Mouse (Mus musculus): Measurements from ENCODE around the gene Maco1. TPM values are rescaled to one million over a fixed set of nuclear protein-coding genes. Genes with fewer than 3 reads are reported as not detected.
A peak's percentile ranks its signal among the peaks of the same experiment; 100 is the strongest.
"Not testable (repeated sequence)": the region's sequence is repeated elsewhere in the genome, so short reads cannot be mapped to it uniquely, and the experiment has no call there.

Gene Maco1
- polyA plus RNA-seq, 1 experiment from 2014 or later = 35.0 TPM

GRCm38 (mm10) chr4:134800098-134800497 lies 53.0 kb downstream of the Maco1 start:
- Histone ChIP-seq H3K9me3 (no peaks in the 10 kb centered on the region), H3K36me3 (replicated peaks) (peaks cover 50% of the 10 kb centered on the region), H3K27me3 (ENCODE audit: poor library complexity, severe bottlenecking) (no peaks in the 10 kb centered on the region), H3K4me3 (no peak overlapping the region), H3K27ac (no peak overlapping the region), H3K4me1 (peaks cover 30% of the 10 kb centered on the region)
- no peak for DNase-seq (ENCODE audit: extremely low spot score, low spot score)
- 85% methylated on average over 8 of the region's 8 CpGs for WGBS

DNA sequence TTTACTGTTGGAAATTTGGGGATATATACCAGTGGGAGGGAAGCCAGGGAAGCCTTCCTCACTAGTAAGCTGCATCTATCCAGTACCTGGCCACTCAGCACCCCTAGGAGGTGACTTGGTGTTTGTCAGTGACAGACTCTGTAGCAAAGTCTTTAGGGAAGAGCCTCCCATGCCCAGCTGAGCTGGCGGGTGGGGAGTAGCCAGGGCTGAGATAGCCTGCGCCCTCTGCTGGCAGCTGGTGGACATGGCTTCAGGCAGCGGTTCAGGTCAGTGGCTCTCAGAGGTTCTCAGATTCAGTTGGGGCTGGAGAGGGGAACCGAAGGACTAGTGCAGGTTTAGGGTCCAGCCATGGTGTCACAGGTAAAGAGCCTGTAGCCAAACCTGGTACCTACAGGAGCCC lies 53.9 kb downstream of the Maco1 start:
- WGBS = 13% methylated on average over 4 of the region's 4 CpGs
- Histone ChIP-seq H3K9me3 (no peaks in the 10 kb centered on the region), H3K4me1 (peaks cover 30% of the 10 kb centered on the region), H3K27ac (no peak overlapping the region), H3K4me3 (no peak overlapping the region), H3K27me3 (ENCODE audit: poor library complexity, severe bottlenecking) (no peaks in the 10 kb centered on the region), H3K36me3 (replicated peaks) (peaks cover 42% of the 10 kb centered on the region)
- peak; percentile 79 for DNase-seq (ENCODE audit: extremely low spot score, low spot score)

DNA sequence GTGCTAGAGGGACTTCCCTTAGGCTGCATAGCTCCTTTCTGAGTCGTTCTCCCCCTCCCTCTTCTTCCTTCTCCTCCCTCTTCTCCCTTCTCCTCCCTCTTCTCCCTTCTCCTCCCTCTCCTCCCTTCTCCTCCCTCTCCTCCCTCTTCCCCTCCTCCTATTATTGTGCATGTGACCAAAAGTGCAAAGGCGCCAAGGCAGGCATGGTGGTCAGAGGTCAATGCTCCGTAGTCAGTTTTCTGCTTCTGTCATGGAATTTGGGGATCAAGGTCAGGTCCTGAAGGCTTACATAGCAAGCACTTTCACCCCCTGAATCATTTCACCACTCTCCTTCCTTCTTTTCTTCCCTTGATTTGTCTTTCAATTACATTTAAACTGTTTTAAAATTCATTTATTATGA lies 54.3 kb downstream of the Maco1 start:
- Histone ChIP-seq H3K9me3 (no peaks in the 10 kb centered on the region), H3K27ac (no peak overlapping the region), H3K36me3 (replicated peaks) (peaks cover 37% of the 10 kb centered on the region), H3K4me1 (peaks cover 30% of the 10 kb centered on the region), H3K27me3 (ENCODE audit: poor library complexity, severe bottlenecking) (no peaks in the 10 kb centered on the region), H3K4me3 (no peak overlapping the region)
- 75% methylated on average over 3 of the region's 3 CpGs for WGBS
- DNase-seq (ENCODE audit: extremely low spot score, low spot score) = no peak

- Histone ChIP-seq H3K4me3 (no peak overlapping the region), H3K4me1 (peaks cover 30% of the 10 kb centered on the region), H3K36me3 (replicated peaks) (peaks cover 25% of the 10 kb centered on the region), H3K9me3 (no peaks in the 10 kb centered on the region), H3K27me3 (ENCODE audit: poor library complexity, severe bottlenecking) (no peaks in the 10 kb centered on the region), H3K27ac (no peak overlapping the region)
- no peak for DNase-seq (ENCODE audit: extremely low spot score, low spot score)
- 83% methylated on average over 6 of the region's 6 CpGs for WGBS
Measured at GRCm38 (mm10) chr4:134797621-134798020, 55.5 kb downstream of the Maco1 start.

DNA sequence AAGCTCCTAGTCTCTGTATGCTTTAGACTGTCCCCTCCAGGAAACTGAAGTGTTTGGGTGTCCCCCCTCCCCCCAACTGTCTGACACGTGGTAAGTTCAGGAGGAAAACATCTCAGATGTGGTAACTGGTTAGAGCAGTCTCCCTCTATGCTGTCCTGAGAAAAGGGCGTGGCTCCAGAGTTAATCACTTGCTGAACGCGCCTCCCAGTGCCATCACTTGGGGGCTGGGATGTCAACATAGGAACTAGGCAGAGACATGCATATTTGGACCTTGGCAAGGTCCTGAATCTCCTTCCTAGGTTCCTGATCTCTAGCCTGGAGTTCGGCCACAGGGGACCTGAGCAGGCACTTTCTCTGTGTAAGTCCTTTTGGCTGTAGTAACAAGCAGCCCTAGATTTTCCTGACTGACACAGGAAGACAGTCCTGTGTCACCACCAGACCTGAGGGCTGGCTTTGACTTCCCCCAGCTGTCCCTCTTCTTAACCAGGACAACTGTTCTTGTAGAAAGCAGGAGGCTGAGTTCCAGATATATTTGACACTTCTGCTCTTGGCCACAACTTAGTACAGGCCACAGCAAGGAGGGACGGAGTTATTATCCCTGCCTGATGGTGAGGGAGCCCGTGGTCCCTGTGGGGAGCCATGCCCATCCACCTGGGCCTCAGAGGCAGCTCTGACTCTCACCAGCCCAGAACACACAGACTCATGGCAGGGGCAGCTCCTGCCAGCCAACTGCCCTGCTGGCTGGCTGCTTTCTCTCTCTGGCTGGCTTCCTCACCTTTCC lies 56.4 kb downstream of the Maco1 start:
- H3K36me3 ChIP-seq (replicated peaks) = peaks cover 17% of the 10 kb centered on the region
- WGBS = 36% methylated on average over 7 of the region's 7 CpGs
- H3K9me3 ChIP-seq = no peaks in the 10 kb centered on the region
- H3K27ac ChIP-seq = no peak overlapping the region
- H3K4me1 ChIP-seq = peaks cover 30% of the 10 kb centered on the region
- no peak overlapping the region for H3K4me3 ChIP-seq
- H3K27me3 ChIP-seq (ENCODE audit: poor library complexity, severe bottlenecking) = no peaks in the 10 kb centered on the region
- DNase-seq (ENCODE audit: extremely low spot score, low spot score) = no peak

- no peaks in the 10 kb centered on the region for H3K27me3 ChIP-seq (ENCODE audit: poor library complexity, severe bottlenecking)
- no peak overlapping the region for H3K4me3 ChIP-seq
- H3K9me3 ChIP-seq = no peaks in the 10 kb centered on the region
- H3K4me1 ChIP-seq = peaks cover 29% of the 10 kb centered on the region
- DNase-seq (ENCODE audit: extremely low spot score, low spot score) = no peak
- H3K36me3 ChIP-seq (replicated peaks) = peaks cover 8% of the 10 kb centered on the region
- no peak overlapping the region for H3K27ac ChIP-seq
- WGBS = 83% methylated on average over 5 of the region's 5 CpGs
Measured at GRCm38 (mm10) chr4:134795819-134796485, 57.2 kb downstream of the Maco1 start.

DNA sequence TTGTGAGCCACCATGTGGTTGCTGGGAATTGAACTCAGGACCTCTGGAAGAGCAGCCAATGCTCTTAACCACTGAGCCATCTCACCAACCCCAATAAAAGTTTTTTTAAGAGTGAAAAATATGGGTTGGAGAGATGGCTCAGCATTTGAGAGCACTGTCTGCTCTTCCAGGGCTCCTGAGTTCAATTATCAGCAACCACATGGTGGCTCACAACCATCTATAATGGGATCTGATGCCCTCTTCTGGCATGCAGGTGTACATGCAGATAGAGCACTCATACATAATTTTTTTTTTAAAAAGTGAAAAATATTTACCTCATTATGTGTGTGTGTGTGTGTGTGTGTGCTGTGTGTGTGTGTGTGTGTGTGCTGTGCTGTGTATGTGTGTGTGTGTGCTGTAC lies 58.2 kb downstream of the Maco1 start:
- H3K4me1 ChIP-seq = peaks cover 21% of the 10 kb centered on the region
- H3K4me3 ChIP-seq; H3K27ac ChIP-seq; H3K9me3 ChIP-seq; H3K36me3 ChIP-seq (replicated peaks); DNase-seq (ENCODE audit: extremely low spot score, low spot score); H3K27me3 ChIP-seq (ENCODE audit: poor library complexity, severe bottlenecking): not testable (repeated sequence)

DNA sequence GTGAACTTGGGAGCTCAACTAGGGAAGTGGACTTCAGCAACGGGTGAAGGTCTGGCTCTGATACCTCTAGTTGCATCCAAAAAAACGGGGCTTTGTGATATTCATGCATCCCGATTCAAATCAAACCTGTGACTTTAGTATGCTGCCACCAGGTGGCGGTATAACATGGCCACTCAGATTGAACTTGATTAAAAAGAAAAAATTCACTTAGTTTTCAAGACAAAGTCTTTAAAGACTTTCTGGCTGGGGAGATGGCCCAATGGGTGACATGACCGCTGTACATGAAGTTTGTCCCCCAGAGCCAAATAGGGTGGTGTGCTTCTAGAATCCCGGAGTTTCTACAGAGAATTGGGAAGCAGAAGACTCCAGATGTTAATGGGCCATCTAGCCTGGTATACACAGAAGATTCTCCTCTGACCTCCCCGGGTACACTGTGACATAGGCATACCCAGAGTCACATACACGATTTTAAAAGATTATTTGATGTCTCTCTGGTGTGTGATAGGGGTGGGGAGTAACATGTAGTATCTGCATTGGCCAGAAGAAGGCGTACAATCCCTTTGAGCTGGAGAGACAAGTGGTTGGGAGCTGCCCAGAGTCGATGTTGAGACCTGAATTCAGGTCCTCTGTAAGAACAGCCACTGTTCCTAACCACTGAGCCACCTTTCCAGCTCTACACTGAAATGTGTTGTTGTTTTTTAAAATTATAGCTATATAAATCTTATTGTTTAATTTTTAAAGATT lies 59.8 kb downstream of the Maco1 start:
- H3K27me3 ChIP-seq (ENCODE audit: poor library complexity, severe bottlenecking) = no peaks in the 10 kb centered on the region
- DNase-seq (ENCODE audit: extremely low spot score, low spot score) = peak; percentile 57
- H3K9me3 ChIP-seq = no peaks in the 10 kb centered on the region
- 53% methylated on average over 10 of the region's 10 CpGs for WGBS
- no peak overlapping the region for H3K27ac ChIP-seq
- peaks cover 14% of the 10 kb centered on the region for H3K4me1 ChIP-seq
- H3K36me3 ChIP-seq (replicated peaks) = no peaks in the 10 kb centered on the region
- no peak overlapping the region for H3K4me3 ChIP-seq

- Histone ChIP-seq H3K27ac (no peak overlapping the region), H3K36me3 (replicated peaks) (no peaks in the 10 kb centered on the region), H3K4me1 (peaks cover 17% of the 10 kb centered on the region), H3K27me3 (ENCODE audit: poor library complexity, severe bottlenecking) (no peaks in the 10 kb centered on the region), H3K9me3 (no peaks in the 10 kb centered on the region), H3K4me3 (no peak overlapping the region)
- DNase-seq (ENCODE audit: extremely low spot score, low spot score) = no peak
- WGBS = 68% methylated on average over 6 of the region's 6 CpGs
Measured at GRCm38 (mm10) chr4:134791731-134792130, 61.4 kb downstream of the Maco1 start.

- H3K4me3 ChIP-seq = no peak overlapping the region
- WGBS = 30% methylated on average over 10 of the region's 10 CpGs
- no peaks in the 10 kb centered on the region for H3K36me3 ChIP-seq (replicated peaks)
- H3K27me3 ChIP-seq (ENCODE audit: poor library complexity, severe bottlenecking) = no peaks in the 10 kb centered on the region
- no peaks in the 10 kb centered on the region for H3K9me3 ChIP-seq
- DNase-seq (ENCODE audit: extremely low spot score, low spot score) = no peak
- no peak overlapping the region for H3K27ac ChIP-seq
- H3K4me1 ChIP-seq = peaks cover 13% of the 10 kb centered on the region; the same call in 1 of the 2 replicates
Measured at GRCm38 (mm10) chr4:134786946-134787345, 66.2 kb downstream of the Maco1 start.

DNA sequence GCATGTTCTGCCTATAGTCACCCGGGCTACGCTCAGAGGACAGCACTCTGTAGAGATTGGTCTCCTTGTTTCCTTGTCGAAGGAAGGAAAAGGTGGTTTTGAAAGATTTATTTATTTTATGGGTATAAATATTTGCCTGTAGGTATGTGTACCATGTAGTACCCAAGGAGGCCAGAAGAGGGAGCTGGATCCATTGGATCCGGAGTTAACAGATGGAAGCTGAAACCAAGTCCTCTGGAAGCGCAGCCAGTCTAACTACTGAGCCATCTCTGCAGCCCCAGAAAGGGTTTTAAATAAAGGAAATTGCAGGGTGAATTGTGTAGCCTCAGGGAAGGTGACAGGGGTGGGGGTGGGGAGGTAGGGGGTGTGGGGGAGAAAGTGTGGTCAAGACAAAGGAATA lies 68.4 kb downstream of the Maco1 start:
- Histone ChIP-seq H3K27ac (no peak overlapping the region), H3K36me3 (replicated peaks) (no peaks in the 10 kb centered on the region), H3K27me3 (ENCODE audit: poor library complexity, severe bottlenecking) (no peaks in the 10 kb centered on the region), H3K4me3 (no peak overlapping the region), H3K4me1 (peaks cover 26% of the 10 kb centered on the region), H3K9me3 (no peaks in the 10 kb centered on the region)
- WGBS = 53% methylated on average over 5 of the region's 5 CpGs
- peak; percentile 46 for DNase-seq (ENCODE audit: extremely low spot score, low spot score)

DNA sequence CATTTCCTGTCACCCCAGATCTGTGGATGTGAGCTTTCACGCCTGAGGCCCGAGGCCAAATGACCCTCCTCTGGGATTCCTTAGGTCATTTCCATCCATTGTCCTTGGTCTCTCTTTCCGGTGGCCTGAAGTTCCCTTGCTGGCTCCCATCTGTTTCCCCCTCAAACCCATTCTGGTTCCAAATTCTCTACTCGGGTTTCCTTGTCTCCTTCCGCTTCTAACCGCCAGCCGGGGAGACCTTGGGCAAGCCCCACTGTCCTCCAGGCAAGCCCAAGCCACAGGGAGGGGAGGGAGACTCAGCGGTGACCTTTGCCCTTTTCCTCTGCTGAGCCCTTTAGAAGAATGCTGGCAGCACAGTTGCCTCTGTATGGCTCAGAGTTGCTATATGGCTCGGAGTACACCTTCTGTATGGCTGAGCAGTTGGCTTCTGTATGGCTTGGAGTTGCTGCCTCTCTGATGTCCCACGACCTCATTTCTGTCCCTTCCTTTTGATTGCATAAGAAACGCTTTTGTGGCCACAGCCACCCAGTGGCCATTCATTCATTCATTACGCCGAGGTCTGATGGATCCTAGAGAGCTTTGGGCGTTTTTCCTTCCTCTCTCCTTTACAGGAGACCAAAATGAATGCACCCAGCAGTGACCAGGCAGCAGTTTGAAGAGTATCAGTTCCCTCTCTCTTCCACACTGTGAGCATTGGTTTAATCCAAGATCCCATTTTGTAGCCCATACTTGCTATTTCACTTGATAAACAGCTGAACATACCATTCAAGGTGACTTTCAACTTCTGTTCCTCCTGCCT lies 73.8 kb downstream of the Maco1 start:
- no peak for DNase-seq (ENCODE audit: extremely low spot score, low spot score)
- H3K4me1 ChIP-seq = peaks cover 27% of the 10 kb centered on the region
- no peak overlapping the region for H3K4me3 ChIP-seq
- H3K27ac ChIP-seq = peak overlapping the region; percentile 56
- H3K27me3 ChIP-seq (ENCODE audit: poor library complexity, severe bottlenecking) = no peaks in the 10 kb centered on the region
- no peaks in the 10 kb centered on the region for H3K9me3 ChIP-seq
- 44% methylated on average over 14 of the region's 14 CpGs for WGBS
- no peaks in the 10 kb centered on the region for H3K36me3 ChIP-seq (replicated peaks)

Data from forebrain, embryonic 10.5 days (tissue).